Comparison of ENCODE assay signal across 35 mouse cellular contexts in the genomic region with DNA sequence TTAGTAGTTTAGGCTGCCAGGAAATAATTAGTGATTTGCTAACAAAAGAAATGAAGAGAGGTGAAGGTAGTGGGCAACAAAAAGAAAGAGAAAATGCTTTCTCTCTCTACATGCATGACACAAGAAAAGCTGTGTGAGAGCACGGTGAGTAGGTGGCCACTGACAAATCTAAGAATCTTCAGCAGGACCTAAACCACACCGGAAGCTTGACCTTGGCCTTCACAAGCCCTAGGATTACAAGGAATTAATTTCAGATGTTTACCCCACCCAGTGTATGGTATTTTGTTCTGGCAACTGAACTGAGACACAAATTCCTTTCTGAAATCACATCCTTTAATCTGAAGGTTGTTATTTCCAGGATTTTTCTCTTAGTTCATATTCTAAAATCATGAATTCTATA.
"Had no signal": no experiment of that assay in that cellular context is flagged by ENCODE, and none has a peak within 500 bp of the region (broad histone marks: within the 10 kb centered on the region; RNA-seq: fewer than 3 reads in every experiment).

No protein-coding gene starts in this region.

- H3K9me3 ChIP-seq: heart, embryonic 10.5 days; heart, embryonic 12.5 days; heart, embryonic 13.5 days; heart, embryonic 15.5 days; hindbrain, embryonic 10.5 days; hindbrain, embryonic 12.5 days; hindbrain, embryonic 13.5 days; hindbrain, embryonic 15.5 days; intestine, embryonic 15.5 days; kidney, embryonic 15.5 days had no signal

- H3K4me1 ChIP-seq: heart, embryonic 10.5 days; heart, embryonic 13.5 days; heart, embryonic 15.5 days; hindbrain, embryonic 10.5 days; hindbrain, embryonic 12.5 days; hindbrain, embryonic 13.5 days; hindbrain, embryonic 15.5 days; intestine, embryonic 15.5 days; kidney, embryonic 15.5 days had no signal

- H3K4me2 ChIP-seq: heart, embryonic 12.5 days; heart, embryonic 13.5 days; heart, embryonic 15.5 days; hindbrain, embryonic 12.5 days; hindbrain, embryonic 13.5 days; hindbrain, embryonic 14.5 days; hindbrain, embryonic 15.5 days; intestine, embryonic 15.5 days; kidney, embryonic 15.5 days had no signal

- H3K9ac ChIP-seq: heart, embryonic 12.5 days; heart, embryonic 13.5 days; heart, embryonic 15.5 days; hindbrain, embryonic 12.5 days; hindbrain, embryonic 13.5 days; hindbrain, embryonic 14.5 days; hindbrain, embryonic 15.5 days; intestine, embryonic 15.5 days; kidney, embryonic 15.5 days had no signal

- ATAC-seq: hindbrain, embryonic 16.5 days; hindbrain, postnatal 0 days; inflammation-experienced regulatory T-cells, adult 6 months; intestine, embryonic 15.5 days; intestine, embryonic 16.5 days; intestine, postnatal 0 days had no signal

- H3K27ac ChIP-seq: heart, embryonic 10.5 days; heart, embryonic 13.5 days; heart, embryonic 15.5 days; hindbrain, embryonic 10.5 days; hindbrain, embryonic 12.5 days; hindbrain, embryonic 13.5 days; hindbrain, embryonic 14.5 days; hindbrain, embryonic 15.5 days; hindbrain, postnatal 0 days; intestine, embryonic 15.5 days; kidney, embryonic 15.5 days; kidney, postnatal 0 days; layer of hippocampus, adult 2 months; left cerebral cortex, adult 2 months had no signal

- H3K4me3 ChIP-seq: heart, embryonic 10.5 days; heart, embryonic 12.5 days; heart, embryonic 13.5 days; heart, embryonic 15.5 days; hindbrain, embryonic 10.5 days; hindbrain, embryonic 12.5 days; hindbrain, embryonic 13.5 days; hindbrain, embryonic 15.5 days; intestine, embryonic 15.5 days; kidney, embryonic 15.5 days; layer of hippocampus, adult 2 months; left cerebral cortex, adult 2 months had no signal

- H3K27me3 ChIP-seq: heart, embryonic 12.5 days; heart, embryonic 13.5 days; heart, embryonic 15.5 days; hindbrain, embryonic 12.5 days; hindbrain, embryonic 13.5 days; hindbrain, embryonic 15.5 days; intestine, embryonic 15.5 days; kidney, embryonic 15.5 days had no signal

- H3K36me3 ChIP-seq: heart, embryonic 10.5 days; heart, embryonic 12.5 days; heart, embryonic 13.5 days; heart, embryonic 15.5 days; hindbrain, embryonic 10.5 days; hindbrain, embryonic 12.5 days; hindbrain, embryonic 13.5 days; hindbrain, embryonic 15.5 days; intestine, embryonic 15.5 days; kidney, embryonic 15.5 days had no signal

- DNase-seq: heart, postnatal 10 days; heart, postnatal 14 days; heart, postnatal 36 days; heart, postnatal 4 days; kidney, adult 11 months; kidney, adult 18-20 months; kidney, adult 2 months; kidney, adult 8-10 months; kidney, adult 9 months; kidney, postnatal 10 days; kidney, postnatal 14 days; kidney, postnatal 25 days; kidney, postnatal 36 days; kidney, postnatal 4 days; layer of hippocampus, adult 9-11 months; layer of hippocampus, postnatal 36 days had no signal
